Mouse (Mus musculus) inflammation-experienced regulatory T-cells, adult 6 months (primary cell): ENCODE measurements around the gene Dpp3. TPM values are rescaled to one million over a fixed set of nuclear protein-coding genes. Genes with fewer than 3 reads are reported as not detected.
A peak's percentile ranks its signal among the peaks of the same experiment; 100 is the strongest.
"Not testable (repeated sequence)": the region's sequence is repeated elsewhere in the genome, so short reads cannot be mapped to it uniquely, and the experiment has no call there.

ENCODE experiments used
- ATAC-seq: one replicate; pipeline ENCODE4 v1.8.0; 2017
- polyA plus RNA-seq, 3 experiments: library from polyadenylated mRNA; unstranded; fragments of 100-300 nt; shearing (Covaris generic); gene quantifications; one replicate each; pipeline ENCODE4 v1.2.1; 2017

The Dpp3 gene
- 10 to 100 TPM; 45.9 to 56.8 (median 47.7) TPM for polyA plus RNA-seq

DNA sequence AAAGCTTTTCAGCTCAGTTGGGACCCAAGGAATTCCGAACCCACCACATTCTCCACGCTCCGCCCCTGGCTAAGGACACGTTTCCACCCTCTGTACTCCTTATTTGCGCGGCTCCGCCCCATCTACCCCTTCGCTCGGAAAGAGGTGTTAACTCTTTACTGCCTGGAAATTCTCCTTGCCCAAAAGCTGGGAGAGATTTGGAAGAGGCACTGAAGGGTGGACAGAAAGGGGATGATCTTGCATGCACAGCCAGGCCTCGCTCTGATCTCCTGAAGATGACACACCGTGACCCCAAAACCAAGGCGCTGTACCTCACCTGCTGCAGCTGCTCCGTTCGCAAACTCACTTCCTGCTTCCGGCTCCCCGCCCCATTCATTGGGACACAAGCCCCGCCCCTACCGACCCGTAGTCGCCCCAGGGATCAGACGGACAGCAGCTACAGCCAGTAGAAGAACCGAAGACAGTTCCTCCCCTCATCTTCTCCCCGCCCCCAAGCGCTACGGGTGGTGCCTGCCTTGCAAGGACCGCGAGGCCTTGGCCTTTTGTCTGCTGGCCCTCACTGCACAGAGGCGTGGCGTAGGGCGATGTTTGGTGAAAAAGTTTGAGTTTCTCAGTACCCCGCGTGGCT lies at the start of gene Dpp3:
TSS of gene Dpp3 (minus strand) at position 384 of the 628 bp plus-strand sequence.
- peak; percentile 100 for ATAC-seq

DNA sequence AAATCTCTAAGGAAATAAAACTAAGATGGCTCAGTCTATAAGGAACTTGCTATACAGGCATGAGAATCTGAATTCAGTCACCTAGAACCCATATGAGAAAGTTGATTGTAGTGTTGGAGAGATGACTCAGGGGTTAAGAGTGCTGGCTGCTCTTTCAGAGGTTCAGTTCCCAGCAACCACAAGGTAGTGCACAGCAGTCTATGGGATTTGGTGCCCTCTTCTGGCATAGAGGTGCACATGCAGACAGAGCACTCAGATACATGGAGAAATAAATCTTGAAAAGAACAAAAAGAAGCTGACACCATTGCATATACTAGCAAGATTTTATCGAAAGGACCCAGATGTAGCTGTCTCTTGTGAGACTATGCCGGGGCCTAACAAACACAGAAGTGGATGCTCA lies 40.1 kb upstream of the Dpp3 start:
- peak; percentile 52 for ATAC-seq

DNA sequence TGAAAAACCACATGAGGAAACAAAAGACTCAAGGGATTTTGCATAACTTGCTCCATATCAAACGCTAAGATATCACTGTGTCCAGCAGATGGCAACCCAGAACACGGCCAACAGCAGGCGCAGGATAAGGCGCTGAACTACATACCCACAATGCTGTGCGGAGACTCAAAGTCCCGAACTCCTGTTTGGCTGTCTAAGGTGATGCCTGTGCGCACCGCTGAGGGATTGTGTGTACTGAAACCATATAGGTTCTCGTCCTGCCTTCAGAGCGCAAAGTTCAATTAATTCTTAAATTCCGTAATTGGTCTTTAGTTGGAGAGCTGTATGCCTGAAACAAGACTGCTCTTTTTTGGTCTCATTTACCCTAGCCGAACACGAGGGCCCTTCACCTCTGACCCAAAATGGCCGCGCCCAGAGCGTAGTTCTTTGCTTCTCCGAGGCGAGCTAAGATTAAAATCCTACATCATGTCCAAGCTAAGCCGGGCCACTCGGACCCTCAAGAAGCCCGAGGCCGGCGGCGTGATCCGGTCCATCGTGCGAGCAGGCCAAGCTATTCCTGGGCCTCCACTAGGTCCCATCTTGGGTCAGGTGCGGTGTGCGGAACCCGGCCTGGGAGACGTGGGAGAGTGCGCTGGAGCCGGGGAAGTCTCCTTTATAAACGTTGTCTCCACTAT lies 34.0 kb upstream of the Dpp3 start, which contains the start of gene Mrpl11:
TSS of gene Mrpl11 (plus strand) at position 220 of the 674 bp plus-strand sequence.
- ATAC-seq: peak; percentile 98

DNA sequence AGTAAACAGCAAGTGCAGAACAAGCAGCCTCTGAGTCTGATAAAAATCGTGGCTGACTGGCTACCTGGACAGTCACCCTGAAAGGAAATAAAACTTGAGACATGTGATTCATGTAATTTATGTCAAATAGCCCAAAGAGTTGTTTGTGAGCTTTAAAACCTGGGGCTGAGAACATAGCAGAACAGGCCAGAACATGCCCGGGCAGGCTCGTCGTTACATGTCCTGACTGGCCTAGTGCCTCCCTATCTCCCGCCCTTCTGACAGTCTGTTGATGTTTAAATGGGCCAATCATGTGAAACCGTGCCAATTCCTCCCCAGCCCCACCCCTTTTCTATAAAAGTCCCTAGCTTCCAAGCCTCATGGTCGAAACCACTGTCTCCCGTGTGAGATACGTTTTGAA lies 20.6 kb upstream of the Dpp3 start:
- ATAC-seq: not testable (repeated sequence)

DNA sequence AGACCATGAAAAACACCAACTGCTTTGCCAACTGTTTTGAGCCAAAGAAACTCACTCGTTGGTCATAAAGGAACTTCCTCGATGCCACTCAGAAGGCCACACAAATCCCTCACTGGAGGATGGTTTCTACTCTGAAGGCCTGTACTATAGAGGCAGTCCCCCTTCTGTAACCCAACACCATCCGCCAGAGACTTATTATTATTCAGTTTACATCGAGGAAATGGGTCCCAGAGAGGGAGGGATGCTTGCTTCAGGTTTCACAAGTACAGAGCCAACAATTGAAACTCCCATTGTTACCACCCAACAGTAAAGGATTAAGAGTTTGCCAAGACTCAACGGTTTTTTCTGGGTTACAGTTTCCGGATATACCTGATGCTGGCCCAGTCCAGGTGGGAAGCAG lies 17.5 kb upstream of the Dpp3 start:
- ATAC-seq: no peak

DNA sequence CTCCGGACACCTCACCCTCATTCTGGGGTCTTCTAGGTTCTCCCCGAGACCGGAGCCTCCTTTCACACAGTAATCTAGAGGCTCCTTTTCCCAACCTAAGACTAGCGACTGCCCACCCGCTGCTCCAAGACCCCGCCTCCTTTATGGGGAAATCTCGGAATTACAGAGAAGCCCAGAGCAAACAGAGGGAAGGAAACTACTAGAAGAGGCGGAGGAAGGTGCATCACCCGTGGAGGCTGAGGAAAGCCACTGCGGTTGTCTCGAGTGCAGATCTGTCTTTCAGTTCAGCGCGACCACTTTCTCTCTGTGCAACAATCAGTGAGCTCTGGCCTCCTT lies 15.1 kb upstream of the Dpp3 start:
- ATAC-seq: no peak

- peak; percentile 74 for ATAC-seq
Measured at GRCm38 (mm10) chr19:4942551-4943252, 14.6 kb upstream of the Dpp3 start, which contains the start of gene Peli3. Peli3 (minus strand) TSS chr19:4943127.

- ATAC-seq: no peak
Measured at GRCm38 (mm10) chr19:4937444-4938310, 9.6 kb upstream of the Dpp3 start.

DNA sequence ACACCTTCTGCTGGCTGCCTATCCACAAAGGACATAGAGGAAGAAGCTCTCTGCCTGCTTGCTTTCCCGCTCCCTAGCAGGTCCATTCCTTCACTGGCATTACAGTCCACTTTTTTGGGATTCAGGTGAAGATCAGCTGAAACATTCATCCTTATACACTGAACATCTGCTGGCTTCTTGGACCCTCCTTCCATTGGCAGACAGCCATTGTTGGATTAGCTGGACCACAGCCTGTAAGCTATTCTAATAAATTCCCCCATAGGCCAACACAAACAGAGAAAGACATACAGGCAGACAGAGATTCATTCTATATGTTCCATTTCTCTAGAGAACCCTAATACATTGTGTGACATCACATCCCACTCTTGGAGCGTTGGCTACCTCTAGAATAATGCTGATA lies 8.8 kb upstream of the Dpp3 start:
- ATAC-seq: no peak

DNA sequence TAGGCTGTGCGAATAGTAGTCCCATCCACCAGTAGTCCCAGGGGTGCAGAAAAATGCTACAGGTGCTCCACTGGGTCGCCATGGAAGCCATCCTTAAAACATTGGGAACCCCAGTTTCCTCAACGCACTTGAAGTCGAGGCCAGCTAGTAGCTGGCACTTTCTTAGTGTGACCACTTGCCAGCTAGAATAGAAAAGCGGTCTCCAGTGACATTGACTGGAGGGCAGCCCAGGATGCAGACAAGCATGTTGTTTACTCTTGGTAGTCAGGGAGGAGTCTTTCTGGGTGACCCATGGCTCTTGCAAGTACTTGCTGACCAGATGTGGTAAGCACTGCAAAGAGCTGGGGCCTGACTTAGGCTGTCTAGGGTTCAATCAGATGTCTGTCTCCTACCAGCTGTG lies 694 bp upstream of the Dpp3 start:
- ATAC-seq: no peak

- ATAC-seq: no peak
Measured at GRCm38 (mm10) chr19:4925121-4925860, 2.8 kb downstream of the Dpp3 start.

- ATAC-seq: no peak
Measured at GRCm38 (mm10) chr19:4919652-4920051, 8.4 kb downstream of the Dpp3 start.

DNA sequence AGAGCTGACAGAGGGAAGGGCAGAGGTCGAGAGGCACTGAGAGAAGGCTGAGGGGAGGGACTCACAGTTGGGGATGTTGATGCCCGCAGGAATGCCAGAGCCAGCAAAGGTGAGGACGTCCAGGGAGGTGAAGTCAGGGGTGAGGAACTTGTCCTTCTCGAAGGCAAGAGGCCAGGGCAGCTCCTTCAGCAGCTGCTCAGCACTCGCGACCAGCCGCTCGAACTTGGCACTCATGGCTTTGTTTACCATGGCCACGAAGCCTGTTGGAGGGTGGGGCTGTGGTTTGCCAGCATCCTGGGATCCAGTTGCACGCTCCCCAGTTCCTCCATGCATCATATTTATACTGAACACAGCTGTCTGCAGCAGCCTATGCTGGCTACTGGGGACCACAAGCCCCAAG lies 11.3 kb downstream of the Dpp3 start:
- no peak for ATAC-seq

GRCm38 (mm10) chr19:4915924-4916603 lies 12.0 kb downstream of the Dpp3 start:
- ATAC-seq: no peak

GRCm38 (mm10) chr19:4909376-4909775 lies 18.7 kb downstream of the Dpp3 start:
- ATAC-seq: no peak

GRCm38 (mm10) chr19:4908107-4908506 lies 20.0 kb downstream of the Dpp3 start:
- ATAC-seq: no peak

DNA sequence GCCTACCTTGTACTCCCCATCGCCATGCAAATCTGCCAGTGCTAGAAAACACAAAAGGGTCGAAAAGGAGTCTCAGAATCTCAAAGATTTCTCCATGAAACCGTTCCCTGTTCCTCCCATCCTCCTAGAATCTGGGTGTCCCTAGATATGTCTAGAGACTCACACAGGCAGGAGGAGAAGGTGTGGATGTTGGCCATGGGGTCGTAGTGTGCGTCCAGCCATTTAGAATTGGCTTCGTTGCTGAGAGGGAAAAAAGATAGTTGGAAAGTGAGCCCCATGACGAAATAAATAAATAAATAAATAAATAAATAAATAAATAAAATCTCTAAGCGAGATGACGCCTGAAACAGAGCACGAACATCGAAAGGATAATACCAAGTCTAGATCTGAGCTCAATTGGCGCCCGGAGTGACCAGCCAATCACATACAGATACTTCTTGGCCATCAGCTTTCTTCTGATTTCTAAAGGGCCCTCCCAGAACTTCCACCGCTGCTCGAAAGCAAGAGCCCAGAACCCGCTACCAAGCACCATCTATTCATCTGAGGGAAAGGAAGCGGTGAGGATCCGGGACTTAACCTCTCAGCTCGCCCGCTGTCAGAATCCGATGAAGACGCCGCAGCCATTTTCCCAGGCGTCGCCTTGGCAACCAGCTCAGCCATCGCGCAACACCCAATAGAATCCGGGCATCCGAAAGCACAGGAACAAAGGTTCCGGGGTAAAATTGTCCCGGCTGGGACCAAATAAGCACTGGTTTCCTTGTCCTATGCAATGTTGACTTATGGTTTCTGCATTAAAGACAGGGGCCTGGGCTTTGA lies 21.9 kb downstream of the Dpp3 start, which contains the start of gene Bbs1:
TSS of gene Bbs1 (minus strand) at position 650 of the 816 bp plus-strand sequence.
- ATAC-seq: peak; percentile 96

DNA sequence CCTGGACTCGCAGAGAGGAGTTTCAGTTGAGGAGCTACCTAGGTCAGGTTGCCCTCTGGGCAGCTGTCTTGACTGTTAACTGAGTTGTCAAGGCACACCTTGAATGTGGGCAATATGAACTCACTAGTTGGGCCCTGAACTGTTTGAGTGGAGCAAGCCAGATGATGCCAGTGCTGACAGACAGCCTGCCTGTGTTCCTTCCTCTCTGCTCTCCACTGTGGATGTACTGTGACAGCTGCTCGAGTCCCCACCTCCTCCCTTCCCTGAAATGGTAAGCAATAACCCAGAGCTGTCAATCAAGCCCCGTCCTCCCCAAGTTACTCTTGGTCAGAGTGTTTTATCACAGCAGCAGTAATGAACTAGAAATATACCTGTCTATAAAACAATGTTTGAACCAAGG lies 28.2 kb downstream of the Dpp3 start:
- no peak for ATAC-seq

GRCm38 (mm10) chr19:4898972-4899371 lies 29.1 kb downstream of the Dpp3 start:
- no peak for ATAC-seq

DNA sequence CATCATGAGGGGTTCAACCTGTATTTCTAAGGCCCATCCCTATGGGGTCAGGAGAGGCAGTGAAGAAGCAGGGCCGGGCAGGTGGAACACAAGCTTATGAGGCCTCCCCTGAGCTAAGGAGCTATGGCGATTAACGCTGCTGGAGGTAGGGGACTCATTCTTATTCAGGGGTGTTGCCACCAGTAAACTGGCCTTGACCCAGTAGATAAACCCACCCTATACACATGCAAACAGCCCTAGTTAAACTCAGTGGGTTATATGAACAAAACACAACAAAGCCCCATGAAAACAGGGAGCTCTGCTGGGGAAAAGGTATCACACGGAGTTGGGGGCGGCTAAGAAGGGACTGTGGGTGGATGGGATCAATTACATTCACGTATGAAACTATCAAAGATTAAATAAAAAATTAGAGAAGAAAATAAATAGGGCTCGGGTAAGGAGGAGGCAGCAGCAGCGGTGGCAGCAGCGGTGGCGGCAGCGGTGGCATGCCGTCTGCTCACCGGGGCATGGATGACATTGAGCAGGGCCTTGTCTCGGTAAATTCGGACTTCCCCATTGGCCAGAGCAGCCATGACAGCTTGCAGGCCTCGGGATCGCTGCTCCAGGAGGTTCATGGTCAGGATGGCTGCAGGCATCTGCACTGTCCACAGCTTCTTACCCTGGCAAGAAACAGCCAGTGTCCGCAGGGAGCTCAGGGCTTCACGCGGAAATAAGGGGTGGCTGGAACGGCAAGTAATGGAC lies 31.1 kb downstream of the Dpp3 start:
- no peak for ATAC-seq
